Mouse (Mus musculus) midbrain, embryonic 11.5 days (tissue): Measurements from ENCODE around the gene Plekhh3. TPM values are rescaled to one million over a fixed set of nuclear protein-coding genes. Genes with fewer than 3 reads are reported as not detected.

Experiments used
- ATAC-seq: fragments of 200-750 bp; cut with Nextera tagmentation; 2 replicates; pipeline ENCODE4 v1.8.0; 2017; ENCODE audit warnings: moderate TSS enrichment, moderate library complexity; ENCODE audit not compliant: low FRiP score
- DNase-seq: peaks from one replicate; pipeline ENCODE4 v3.0.0; 2015; ENCODE audit warnings: low spot score; ENCODE audit errors: missing footprints
- H3K27ac ChIP-seq: fragments of 300-500 bp; sonication (generic); 2 replicates; pipeline ENCODE4 v1.5.1; 2014; ENCODE audit warnings: low read depth, low read length
- H3K27me3 ChIP-seq: fragments of 300-500 bp; sonication (generic); 2 replicates; pipeline ENCODE4 v1.6.1; 2014; ENCODE audit warnings: mild to moderate bottlenecking, low read length, moderate library complexity, mixed read lengths; ENCODE audit not compliant: control insufficient read depth, insufficient read depth
- H3K36me3 ChIP-seq: fragments of 300-500 bp; sonication (generic); 2 replicates; pipeline ENCODE4 v1.6.1; 2014; ENCODE audit warnings: mild to moderate bottlenecking, low read length, moderate library complexity, mixed read lengths; ENCODE audit not compliant: control insufficient read depth, insufficient read depth
- H3K4me1 ChIP-seq: fragments of 300-500 bp; sonication (generic); 2 replicates; pipeline ENCODE4 v1.6.1; 2014; ENCODE audit warnings: low read length; ENCODE audit not compliant: control insufficient read depth, insufficient read depth
- H3K4me2 ChIP-seq: fragments of 300-500 bp; sonication (generic); 2 replicates; pipeline ENCODE4 v1.6.1; 2014; ENCODE audit warnings: mild to moderate bottlenecking, moderate library complexity
- H3K4me3 ChIP-seq: fragments of 300-500 bp; sonication (generic); 2 replicates; pipeline ENCODE4 v1.5.1; 2014; ENCODE audit warnings: low read depth, low read length
- H3K9ac ChIP-seq: fragments of 300-500 bp; sonication (generic); 2 replicates; pipeline ENCODE4 v1.6.1; 2014; ENCODE audit warnings: low read length
- H3K9me3 ChIP-seq: fragments of 300-500 bp; sonication (generic); 2 replicates; pipeline ENCODE4 v1.6.1; 2016; ENCODE audit warnings: low read length; ENCODE audit not compliant: control insufficient read depth
- WGBS: fragments of 180-500 bp; shearing (Covaris S2); extraction: QIAGEN DNeasy Blood & Tissue Kit; methylation state at CpG from one replicate; pipeline ENCODE4 v1.1.7; 2014; 5-methylcytosine and 5-hydroxymethylcytosine counted together
- polyA plus RNA-seq: library from polyadenylated mRNA; unstranded; fragments of >200 nt; fragmentation: Nextera tagmentation; extraction: Ambion mirVana; gene quantifications from 2 replicates; pipeline ENCODE4 v1.2.1, GENCODE M21; 2014

The Plekhh3 gene
- polyA plus RNA-seq, 1 experiment from 2014 or later, result 5.8 TPM

DNA sequence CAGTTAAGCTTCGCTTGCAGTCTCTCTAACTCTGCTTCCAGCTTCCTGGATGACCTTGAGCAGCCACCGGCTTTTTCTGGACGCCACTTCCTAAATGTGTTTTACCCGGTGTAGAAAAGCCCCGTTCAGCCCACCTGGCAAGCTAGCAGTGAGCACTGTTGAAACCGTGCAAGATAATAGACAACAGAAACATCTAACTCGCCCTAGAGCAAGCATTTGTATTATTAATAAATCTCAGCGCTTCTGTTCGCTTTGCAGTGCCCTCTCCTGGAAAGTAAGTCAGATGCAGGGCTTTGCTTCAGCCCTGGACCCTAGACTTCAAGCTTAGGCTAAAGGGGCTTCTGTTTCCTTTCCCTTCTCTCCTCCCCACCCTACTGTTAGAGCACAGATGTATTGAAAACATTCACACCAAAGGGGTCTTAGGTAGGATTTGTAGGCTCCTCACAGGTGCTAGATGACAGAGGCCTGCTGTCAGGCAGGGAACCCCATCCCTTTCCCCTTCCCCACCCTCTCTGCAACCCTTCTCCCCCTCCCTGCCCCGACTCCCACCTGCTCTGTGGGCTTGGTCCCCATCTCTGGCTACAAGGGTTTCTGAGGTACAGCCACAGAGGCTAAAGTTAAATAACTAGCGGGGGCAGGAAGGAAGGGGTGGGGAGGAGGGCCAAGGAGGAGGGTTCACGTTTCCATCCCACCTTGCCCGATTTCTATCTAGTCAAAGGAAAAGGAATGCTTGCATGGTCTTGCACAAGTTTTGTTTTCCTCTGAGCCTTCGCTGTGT is 3.9 kb upstream of the Plekhh3 start, which contains the start of gene Ccr10:
Gene Ccr10 (minus strand): TSS at position 593 of the 778 bp plus-strand sequence.
- WGBS, result 23% methylated on average over 14 of the region's 14 CpGs
- Histone ChIP-seq H3K9me3 (no peaks in the 10 kb centered on the region), H3K4me2 (peak within 1 kb of the TSS; percentile 57), H3K36me3 (no peaks in the 10 kb centered on the region), H3K9ac (peak within 1 kb of the TSS; percentile 20), H3K4me1 (peaks cover 32% of the 10 kb centered on the region), H3K27me3 (peaks cover 68% of the 10 kb centered on the region), H3K27ac (no peak within 1 kb of the TSS), H3K4me3 (peak within 1 kb of the TSS; percentile 21; the same call in 1 of the 2 replicates)
- DNase-seq, result peak; percentile 88
- no peak for ATAC-seq

DNA sequence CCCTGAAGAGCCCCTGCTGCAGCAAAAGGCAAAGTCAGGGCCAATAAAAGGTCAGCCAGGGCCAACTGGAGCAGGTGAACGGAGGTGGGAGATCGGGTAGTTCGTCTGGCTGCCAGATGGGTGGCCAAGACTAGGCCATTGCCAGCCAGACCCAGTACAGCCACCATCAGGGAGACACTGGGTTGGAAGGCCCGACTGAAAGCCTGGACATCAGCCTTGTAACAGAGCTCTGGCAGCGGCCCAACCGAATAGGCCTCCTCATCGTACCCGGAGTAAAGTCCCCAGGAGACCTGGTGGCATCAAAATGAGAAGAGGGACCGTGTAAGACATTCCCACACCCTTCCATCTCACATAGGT is 3.2 kb upstream of the Plekhh3 start:
- ATAC-seq (no peak), DNase-seq (no peak)
- peaks cover 39% of the 10 kb centered on the region for H3K4me1 ChIP-seq
- H3K9ac ChIP-seq, result peak overlapping the region; percentile 20
- no peak overlapping the region for H3K4me3 ChIP-seq
- no peaks in the 10 kb centered on the region for H3K36me3 ChIP-seq
- H3K4me2 ChIP-seq, result peak overlapping the region; percentile 57
- H3K27ac ChIP-seq, result no peak overlapping the region
- H3K9me3 ChIP-seq, result no peaks in the 10 kb centered on the region
- H3K27me3 ChIP-seq, result peaks cover 74% of the 10 kb centered on the region
- 27% methylated on average over 9 of the region's 9 CpGs for WGBS

DNA sequence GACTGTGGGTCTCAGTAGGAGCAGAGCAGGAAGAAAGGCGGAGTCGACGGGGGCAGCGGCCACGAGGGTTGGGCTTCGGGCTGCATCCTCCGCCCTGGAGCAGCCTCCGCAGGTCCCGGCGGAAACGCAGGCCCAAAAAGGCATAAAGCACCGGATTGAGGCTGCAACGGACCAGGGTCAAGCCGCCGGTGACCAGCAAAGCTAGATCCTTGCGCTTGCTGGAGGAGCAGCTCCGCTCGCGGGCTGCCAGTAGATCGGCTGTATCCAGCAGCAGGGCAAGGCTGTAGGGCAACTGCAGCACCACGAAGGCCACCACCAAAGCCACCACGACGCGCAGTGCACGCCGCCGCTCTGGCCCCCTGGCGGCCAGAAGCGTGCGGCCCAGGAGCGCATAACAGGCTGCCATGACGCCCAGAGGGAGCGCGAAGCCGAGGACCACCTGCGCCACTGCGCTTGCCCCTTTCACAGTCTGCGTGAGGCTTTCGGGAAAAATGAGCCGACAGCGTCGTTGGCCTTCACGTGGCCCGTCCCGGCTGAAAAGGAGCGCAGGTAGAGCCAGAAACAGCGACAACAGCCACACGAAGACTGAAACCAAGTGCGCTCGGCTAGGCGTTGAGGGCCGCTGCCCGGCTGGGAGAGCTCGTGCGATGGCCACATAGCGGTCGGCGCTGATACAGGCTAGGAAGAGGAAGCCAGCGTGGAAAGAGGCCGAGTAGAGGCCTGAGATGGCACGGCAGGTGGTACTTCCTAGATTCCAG is 2.7 kb upstream of the Plekhh3 start:
- Histone ChIP-seq H3K4me3 (peak overlapping the region; percentile 27), H3K27me3 (peaks cover 76% of the 10 kb centered on the region), H3K27ac (no peak overlapping the region), H3K9me3 (no peaks in the 10 kb centered on the region), H3K36me3 (no peaks in the 10 kb centered on the region), H3K4me2 (peak overlapping the region; percentile 57), H3K4me1 (peaks cover 40% of the 10 kb centered on the region), H3K9ac (peak overlapping the region; percentile 20)
- peak; percentile 98 for DNase-seq
- ATAC-seq, result peak; percentile 70
- WGBS, result under 1% methylated on average over 61 of the region's 61 CpGs

DNA sequence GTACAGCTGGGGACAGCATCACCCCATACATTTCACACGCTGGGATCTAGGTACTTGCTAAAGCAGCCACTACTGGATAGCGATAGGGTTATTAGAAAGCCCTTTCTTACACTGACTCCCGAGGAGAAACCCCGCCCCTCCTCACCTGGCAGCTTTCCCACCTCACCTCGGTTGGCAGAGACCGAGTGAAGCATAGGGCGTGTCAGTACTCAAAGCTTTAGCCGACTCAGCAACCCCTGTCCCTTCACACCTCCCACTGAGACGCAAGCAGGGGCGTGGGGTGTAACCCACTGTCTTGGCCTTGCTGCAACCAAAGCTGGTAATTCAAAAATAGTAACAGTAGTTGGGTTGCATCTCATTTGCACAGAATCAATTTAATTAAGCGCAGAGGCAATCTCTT is 2.0 kb upstream of the Plekhh3 start:
- H3K4me1 ChIP-seq, result peaks cover 40% of the 10 kb centered on the region

GRCm38 (mm10) chr11:101172434-101172815 is 1.3 kb upstream of the Plekhh3 start:
- peak overlapping the region; percentile 66 for H3K4me3 ChIP-seq
- no peaks in the 10 kb centered on the region for H3K9me3 ChIP-seq
- DNase-seq (no peak), ATAC-seq (no peak)
- no peaks in the 10 kb centered on the region for H3K36me3 ChIP-seq
- H3K27me3 ChIP-seq, result peaks cover 77% of the 10 kb centered on the region
- H3K9ac ChIP-seq, result peak overlapping the region; percentile 56
- 10% methylated on average over 5 of the region's 5 CpGs for WGBS
- peaks cover 40% of the 10 kb centered on the region for H3K4me1 ChIP-seq
- H3K4me2 ChIP-seq, result peak overlapping the region; percentile 81
- H3K27ac ChIP-seq, result peak overlapping the region; percentile 65

More for the DNA sequence above, 2.0 kb upstream of the Plekhh3 start:
- peaks cover 77% of the 10 kb centered on the region for H3K27me3 ChIP-seq
- peak overlapping the region; percentile 20; the same call in 1 of the 2 replicates for H3K9ac ChIP-seq
- no peak overlapping the region for H3K27ac ChIP-seq
- DNase-seq, result no peak
- no peaks in the 10 kb centered on the region for H3K9me3 ChIP-seq
- no peak overlapping the region; the same call in 1 of the 2 replicates for H3K4me2 ChIP-seq
- no peak for ATAC-seq
- 6% methylated on average over 11 of the region's 11 CpGs for WGBS
- H3K36me3 ChIP-seq, result no peaks in the 10 kb centered on the region
- H3K4me3 ChIP-seq, result no peak overlapping the region; the same call in 1 of the 2 replicates

GRCm38 (mm10) chr11:101171721-101172433 is 726 bp upstream of the Plekhh3 start:
- under 1% methylated on average over 31 of the region's 31 CpGs for WGBS

GRCm38 (mm10) chr11:101170354-101170810 is 769 bp downstream of the Plekhh3 start, which contains the start of gene Cntnap1:
Gene Cntnap1, plus strand, starts transcription at chr11:101170523.
- peak within 1 kb of the TSS; percentile 81 for H3K4me2 ChIP-seq
- H3K4me3 ChIP-seq, result peak within 1 kb of the TSS; percentile 66
- no peaks in the 10 kb centered on the region for H3K36me3 ChIP-seq
- DNase-seq (no peak), ATAC-seq (no peak)
- peaks cover 36% of the 10 kb centered on the region for H3K4me1 ChIP-seq
- peaks cover 77% of the 10 kb centered on the region for H3K27me3 ChIP-seq
- WGBS, result 1% methylated on average over 34 of the region's 35 CpGs
- 0 out of 2 replicates have a peak within 1 kb of the TSS, but pooled peaks have one; percentile 30 for H3K27ac ChIP-seq
- peak within 1 kb of the TSS; percentile 65 for H3K9ac ChIP-seq
- H3K9me3 ChIP-seq, result no peaks in the 10 kb centered on the region

More at GRCm38 (mm10) chr11:101171721-101172433, 726 bp upstream of the Plekhh3 start:
- Histone ChIP-seq H3K9me3 (no peaks in the 10 kb centered on the region), H3K36me3 (no peaks in the 10 kb centered on the region), H3K4me1 (peaks cover 38% of the 10 kb centered on the region), H3K4me2 (peak overlapping the region; percentile 81), H3K27ac (peak overlapping the region; percentile 65), H3K9ac (peak overlapping the region; percentile 56), H3K4me3 (peak overlapping the region; percentile 66), H3K27me3 (peaks cover 77% of the 10 kb centered on the region)
- ATAC-seq, result peak; percentile 43; the same call in 1 of the 2 replicates
- DNase-seq, result peak; percentile 98

DNA sequence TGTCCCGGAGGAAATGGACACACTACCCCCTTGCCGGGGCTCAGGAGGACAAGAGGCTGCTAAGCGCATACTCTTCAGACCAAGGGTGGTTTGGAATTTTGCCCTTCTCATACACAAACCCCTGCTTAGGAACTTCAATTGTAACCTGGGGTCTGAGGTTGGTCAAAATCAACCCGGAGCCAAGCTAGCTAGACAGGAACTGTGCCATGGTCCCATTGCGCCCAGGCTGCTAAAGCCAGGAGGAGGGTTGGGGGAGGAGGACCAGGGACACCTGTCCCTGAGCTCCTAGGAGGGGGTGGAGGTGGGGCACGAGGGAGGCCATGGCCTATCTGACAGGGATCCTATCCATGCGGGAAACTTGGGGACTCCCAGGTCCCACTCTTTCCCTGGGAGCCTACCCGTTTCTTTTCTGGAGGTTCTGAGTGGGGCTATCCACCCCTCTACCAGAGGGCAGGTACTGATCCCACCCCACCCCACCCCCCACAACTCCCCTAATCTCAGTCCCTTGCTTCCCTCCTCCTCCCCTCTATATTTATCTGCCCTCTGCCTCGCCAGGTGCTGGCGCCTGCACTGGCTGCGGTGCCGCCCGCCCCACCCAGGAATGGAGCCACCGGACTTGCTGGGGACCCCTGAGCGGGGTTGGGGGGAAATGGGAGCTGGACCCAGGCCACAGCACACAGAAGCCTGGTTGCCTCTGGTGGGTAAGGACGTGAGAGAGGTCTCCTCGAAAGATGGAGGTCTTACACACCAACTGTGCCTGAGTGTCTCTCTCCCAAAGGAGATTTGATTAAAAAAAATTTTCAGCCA is 1.6 kb downstream of the Plekhh3 start:
- H3K4me1 ChIP-seq, result peaks cover 34% of the 10 kb centered on the region

More for the DNA sequence above, 1.6 kb downstream of the Plekhh3 start:
- no peaks in the 10 kb centered on the region for H3K36me3 ChIP-seq
- DNase-seq (peak; percentile 84), ATAC-seq (no peak)
- 13% methylated on average over 17 of the region's 17 CpGs for WGBS
- peak overlapping the region; percentile 66 for H3K4me3 ChIP-seq
- peak overlapping the region; percentile 81 for H3K4me2 ChIP-seq
- H3K9ac ChIP-seq, result peak overlapping the region; percentile 65
- H3K27ac ChIP-seq, result no peak overlapping the region
- no peaks in the 10 kb centered on the region for H3K9me3 ChIP-seq
- peaks cover 77% of the 10 kb centered on the region for H3K27me3 ChIP-seq
